Mouse (Mus musculus) gastrocnemius, postnatal 36 days (tissue): ENCODE results near the gene Bbc3. TPM values are rescaled to one million over a fixed set of nuclear protein-coding genes. Genes with fewer than 3 reads are reported as not detected.

Source experiments
- DNase-seq, 2 experiments: peaks; one replicate each; pipeline ENCODE4 v3.0.0; 2022
- intact Hi-C: fragments of 180-260 bp; cut with DNase I; formaldehyde crosslinking; loops from one replicate; pipeline ENCODE4 v1.15.1; 2025
- total RNA-seq, 2 experiments: library from RNA; stranded (reverse); gene quantifications; 2 replicates each; pipeline ENCODE4 v1.2.3; 2021

The Bbc3 gene
- total RNA-seq, 2 experiments from 2014 or later: 1.4 to 2.2 TPM

DNA sequence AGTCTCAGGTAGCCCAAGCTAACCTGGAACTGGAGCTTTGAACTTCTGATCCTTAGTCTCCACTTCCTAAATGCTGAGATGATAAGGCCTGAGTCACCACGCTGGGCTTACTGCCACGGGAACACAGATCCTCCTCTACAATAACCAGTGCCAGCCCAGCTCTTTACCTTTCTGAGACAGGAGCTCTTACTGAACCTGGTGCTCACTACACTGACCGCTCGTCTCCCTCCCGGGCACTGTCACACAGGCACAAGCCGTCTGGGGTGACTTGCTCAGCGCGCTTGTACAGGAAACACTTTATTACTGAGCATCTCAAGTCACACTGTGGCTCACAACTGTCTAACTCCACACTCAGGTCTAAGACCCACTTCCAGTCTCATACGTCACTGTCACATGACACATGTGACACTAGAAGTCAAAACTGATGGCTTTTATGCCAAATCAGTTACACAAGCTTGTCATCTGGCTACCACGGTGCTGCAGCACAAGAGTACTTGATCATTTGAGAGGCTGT is 58.0 kb downstream of the Bbc3 start:
- intact Hi-C loops: loop anchor here (10.0 kb wide), 1 partner anchor 161 kb away; no protein-coding TSS in a partner anchor
- DNase-seq: no peak

DNA sequence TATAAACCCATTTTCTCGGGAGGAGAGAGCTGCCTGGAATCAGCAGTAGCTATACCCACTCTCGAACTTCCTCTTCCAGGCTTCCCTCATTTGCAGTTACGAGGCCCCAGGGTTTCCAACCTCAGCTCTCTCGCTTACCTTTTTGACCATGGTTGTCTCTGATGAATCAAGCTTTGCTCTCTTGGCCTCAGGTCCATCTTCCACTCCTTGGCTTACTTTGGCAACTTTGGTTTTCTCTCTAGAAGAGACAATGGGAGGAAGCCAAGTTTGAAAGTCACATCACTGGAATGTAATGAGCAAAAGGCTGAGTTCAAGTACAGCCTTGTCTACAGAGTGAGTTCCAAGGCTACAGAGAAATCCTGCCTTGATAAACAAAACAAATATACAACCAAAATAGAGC is 58.5 kb downstream of the Bbc3 start:
- intact Hi-C loops: loop anchor here (10.0 kb wide), 1 partner anchor 162 kb away; no protein-coding TSS in a partner anchor

More for the DNA sequence above, 58.5 kb downstream of the Bbc3 start:
- DNase-seq: no peak

Other genes starting within 250 kb of the Bbc3 start
- not detected for gene Zfp541, start 246.6 kb upstream of the Bbc3 start, total RNA-seq
- 100 to 1,000 TPM in 1 of 2 experiments, 10 to 100 TPM in 1; 92.4 to 109 TPM for gene Napa, start 209.9 kb upstream of the Bbc3 start, total RNA-seq
- 10 to 100 TPM; 10.8 to 11.3 TPM for gene Kptn, start 188.5 kb upstream of the Bbc3 start, total RNA-seq
- under 1 TPM; 0.12 to 0.13 TPM for gene Slc8a2, start 178.6 kb upstream of the Bbc3 start, total RNA-seq
- 1 to 10 TPM; 1.5 to 2.1 TPM for gene Meis3, start 133.3 kb upstream of the Bbc3 start, total RNA-seq
- 1 to 10 TPM; 3.1 to 4.5 TPM for gene Dhx34, start 86.4 kb upstream of the Bbc3 start, total RNA-seq
- gene C5ar2, start 64.2 kb upstream of the Bbc3 start, total RNA-seq: under 1 TPM; 0.20 TPM
- gene C5ar1, start 48.9 kb upstream of the Bbc3 start, total RNA-seq: 1 to 10 TPM; 1.7 to 1.8 TPM
- 10 to 100 TPM; 12.2 to 15.1 TPM for gene Inafm1, start 34.8 kb upstream of the Bbc3 start, total RNA-seq
- gene Ccdc9, start 21.6 kb upstream of the Bbc3 start, total RNA-seq: 10 to 100 TPM; 40.7 to 44.6 TPM
- 10 to 100 TPM; 21.4 to 29.2 TPM for gene Sae1, start 79.4 kb downstream of the Bbc3 start, total RNA-seq
- gene Zc3h4, start 92.5 kb downstream of the Bbc3 start, total RNA-seq: 10 to 100 TPM; 24.9 to 27.1 TPM
- 10 to 100 TPM; 35.6 to 42.6 TPM for gene Tmem160, start 144.4 kb downstream of the Bbc3 start, total RNA-seq
- not detected for gene Npas1, start 169.3 kb downstream of the Bbc3 start, total RNA-seq